Mouse (Mus musculus) embryonic facial prominence, embryonic 11.5 days (tissue): ENCODE measurements at regions not wholly inside any gene's neighbourhood (a gene's known extent, or its start where the extent isn't known, plus 50 kb on each side); places are given as distances from the start of the nearest gene placed in this dataset.

Source experiments
- ATAC-seq: fragments of 200-750 bp; cut with Nextera tagmentation; replicated peaks from 2 replicates; pipeline ENCODE4 v1.8.0; 2017; ENCODE audit warnings: low read depth; ENCODE audit not compliant: insufficient number of reproducible peaks, low FRiP score, low TSS enrichment
- DNase-seq: peaks from one replicate; pipeline ENCODE4 v3.0.0-alpha.2; 2015; ENCODE audit warnings: low spot score
- H3K27ac ChIP-seq: fragments of 300-500 bp; sonication (generic); replicated peaks from 2 replicates; pipeline ENCODE4 v1.5.1; 2014; ENCODE audit warnings: mild to moderate bottlenecking, low read depth, low read length, control low read depth
- H3K27me3 ChIP-seq: fragments of 300-500 bp; sonication (generic); 2 replicates; pipeline ENCODE4 v1.6.1; 2014; ENCODE audit warnings: mild to moderate bottlenecking, low read length, moderate library complexity, mixed read lengths; ENCODE audit not compliant: control insufficient read depth, insufficient read depth
- H3K36me3 ChIP-seq: fragments of 300-500 bp; sonication (generic); replicated peaks from 2 replicates; pipeline ENCODE4 v1.6.1; 2014; ENCODE audit warnings: low read depth, mild to moderate bottlenecking, low read length, moderate library complexity, mixed read lengths; ENCODE audit not compliant: control insufficient read depth, insufficient read depth
- H3K4me1 ChIP-seq: fragments of 300-500 bp; sonication (generic); 2 replicates; pipeline ENCODE4 v1.6.1; 2014; ENCODE audit warnings: low read length, mixed read lengths; ENCODE audit not compliant: control insufficient read depth, insufficient read depth
- H3K4me2 ChIP-seq: fragments of 300-500 bp; sonication (generic); 2 replicates; pipeline ENCODE4 v1.6.1; 2014; ENCODE audit warnings: low read depth, mild to moderate bottlenecking, control low read depth, low read length, moderate library complexity
- H3K4me3 ChIP-seq: fragments of 300-500 bp; sonication (generic); 2 replicates; pipeline ENCODE4 v1.5.1; 2014; ENCODE audit warnings: low read depth, low read length, control low read depth
- H3K9ac ChIP-seq: fragments of 300-500 bp; sonication (generic); replicated peaks from 2 replicates; pipeline ENCODE4 v1.6.1; 2014; ENCODE audit warnings: mild to moderate bottlenecking, control low read depth, low read length
- H3K9me3 ChIP-seq: fragments of 300-500 bp; sonication (generic); replicated peaks from 2 replicates; pipeline ENCODE4 v1.6.1; 2016; ENCODE audit warnings: mild to moderate bottlenecking, low read length, inconsistent platforms, mixed read lengths; ENCODE audit not compliant: control insufficient read depth
- WGBS: fragments of 180-500 bp; shearing (Covaris S2); extraction: QIAGEN DNeasy Blood & Tissue Kit; methylation state at CpG from one replicate; pipeline ENCODE4 v1.1.7; 2014; 5-methylcytosine and 5-hydroxymethylcytosine counted together

GRCm38 (mm10) chr7:133311116-133311801 is 187.1 kb upstream of the Ctbp2 start:
- H3K4me1 ChIP-seq = no peaks in the 10 kb centered on the region
- no peak for DNase-seq
- H3K36me3 ChIP-seq = no peaks in the 10 kb centered on the region
- no peaks in the 10 kb centered on the region for H3K27me3 ChIP-seq
- 45% methylated on average over 9 of the region's 9 CpGs for WGBS
- H3K27ac ChIP-seq = no peak overlapping the region
- no peak overlapping the region for H3K4me3 ChIP-seq
- no peaks in the 10 kb centered on the region for H3K9me3 ChIP-seq
- H3K9ac ChIP-seq = no peak overlapping the region
- no peak overlapping the region for H3K4me2 ChIP-seq
- no peak for ATAC-seq

GRCm38 (mm10) chr7:133304461-133304860 is 180.3 kb upstream of the Ctbp2 start:
- no peak for DNase-seq
- Histone ChIP-seq H3K27ac (no peak overlapping the region), H3K27me3 (no peaks in the 10 kb centered on the region), H3K4me1 (no peaks in the 10 kb centered on the region), H3K4me3 (no peak overlapping the region), H3K36me3 (no peaks in the 10 kb centered on the region), H3K9ac (no peak overlapping the region), H3K4me2 (no peak overlapping the region), H3K9me3 (no peaks in the 10 kb centered on the region)
- no peak for ATAC-seq
- 74% methylated on average over 5 of the region's 5 CpGs for WGBS

DNA sequence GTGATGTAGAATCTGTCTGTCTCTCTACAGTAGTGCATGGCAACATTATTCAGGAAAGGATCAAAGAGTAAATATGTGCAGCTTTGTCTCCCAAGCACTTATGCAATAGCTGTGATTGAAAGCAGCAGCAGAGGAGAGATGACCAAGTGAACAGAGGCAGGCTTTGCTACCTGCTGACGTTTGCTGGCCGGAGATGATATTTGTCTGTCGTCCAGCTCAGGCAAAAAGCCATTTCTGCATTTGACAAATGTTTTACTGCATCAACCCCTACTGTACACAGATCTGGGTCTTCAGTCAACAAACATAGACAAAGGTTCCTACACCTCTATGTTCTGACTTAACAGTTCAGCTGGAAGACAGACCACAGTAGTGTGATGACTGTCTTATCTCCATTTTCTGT is 166.3 kb upstream of the Ctbp2 start:
- no peaks in the 10 kb centered on the region for H3K27me3 ChIP-seq
- no peaks in the 10 kb centered on the region for H3K36me3 ChIP-seq
- no peak overlapping the region for H3K4me3 ChIP-seq
- WGBS = 91% methylated on average over 3 of the region's 3 CpGs
- no peak overlapping the region for H3K27ac ChIP-seq
- no peak for DNase-seq
- H3K9ac ChIP-seq = no peak overlapping the region
- H3K4me2 ChIP-seq = no peak overlapping the region
- H3K9me3 ChIP-seq = no peaks in the 10 kb centered on the region
- no peak for ATAC-seq
- H3K4me1 ChIP-seq = no peaks in the 10 kb centered on the region

DNA sequence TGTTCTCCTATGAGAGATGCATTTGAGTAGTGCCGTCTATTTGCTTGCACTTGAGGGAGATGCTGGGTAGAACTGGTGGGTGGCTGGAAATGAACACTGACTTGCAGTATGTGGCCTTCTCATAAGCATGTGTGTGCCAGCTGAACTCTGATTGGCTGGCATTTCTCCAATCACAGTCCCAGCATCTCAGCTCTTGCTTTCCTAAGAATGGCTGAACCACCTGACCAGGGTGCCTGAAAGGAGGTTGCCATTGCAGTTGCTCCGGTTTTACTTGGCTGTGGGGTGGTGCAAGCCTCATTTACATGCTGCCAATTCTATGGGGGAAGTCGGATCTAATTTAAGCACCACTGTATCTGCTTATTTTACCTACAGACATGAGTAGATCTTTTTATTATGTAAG is 164.1 kb upstream of the Ctbp2 start:
- Histone ChIP-seq H3K4me2 (no peak overlapping the region), H3K27me3 (no peaks in the 10 kb centered on the region), H3K4me3 (no peak overlapping the region), H3K9ac (no peak overlapping the region), H3K36me3 (no peaks in the 10 kb centered on the region), H3K27ac (no peak overlapping the region), H3K9me3 (no peaks in the 10 kb centered on the region), H3K4me1 (no peaks in the 10 kb centered on the region)
- WGBS = 72% methylated on average over 3 of the region's 3 CpGs
- DNase-seq (no peak), ATAC-seq (no peak)

GRCm38 (mm10) chr7:133286836-133287235 is 162.7 kb upstream of the Ctbp2 start:
- Histone ChIP-seq H3K27me3 (no peaks in the 10 kb centered on the region), H3K27ac (no peak overlapping the region)
- WGBS = 80% methylated on average over 7 of the region's 7 CpGs

DNA sequence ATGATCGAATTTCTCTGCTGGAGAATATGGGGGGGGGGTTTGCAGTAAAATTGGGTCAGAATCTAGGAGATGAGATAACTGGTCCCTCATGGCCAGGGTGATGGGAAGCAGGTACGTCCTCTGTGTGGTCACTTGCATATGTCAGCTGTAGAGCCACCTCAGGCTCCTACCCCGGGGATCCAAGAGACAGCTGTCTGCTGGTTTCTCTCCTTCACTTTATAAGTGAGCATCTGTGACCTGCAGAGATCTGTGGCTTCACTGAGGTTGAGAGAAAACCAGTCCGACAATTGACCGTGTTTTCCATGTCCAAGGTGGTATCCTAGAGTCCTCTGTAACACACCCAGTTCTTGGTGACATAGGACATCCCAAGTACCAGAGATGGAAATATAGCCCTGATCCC is 162.1 kb upstream of the Ctbp2 start:
- Histone ChIP-seq H3K9ac (no peak overlapping the region), H3K27me3 (no peaks in the 10 kb centered on the region), H3K27ac (no peak overlapping the region), H3K9me3 (no peaks in the 10 kb centered on the region), H3K4me3 (no peak overlapping the region), H3K36me3 (no peaks in the 10 kb centered on the region), H3K4me2 (no peak overlapping the region), H3K4me1 (no peaks in the 10 kb centered on the region)
- WGBS = 87% methylated on average over 5 of the region's 5 CpGs
- DNase-seq (no peak), ATAC-seq (no peak)

More at GRCm38 (mm10) chr7:133286836-133287235, 162.7 kb upstream of the Ctbp2 start:
- Histone ChIP-seq H3K4me3 (no peak overlapping the region), H3K9ac (no peak overlapping the region), H3K9me3 (no peaks in the 10 kb centered on the region), H3K4me2 (no peak overlapping the region), H3K36me3 (no peaks in the 10 kb centered on the region), H3K4me1 (no peaks in the 10 kb centered on the region)
- ATAC-seq (no peak), DNase-seq (no peak)

DNA sequence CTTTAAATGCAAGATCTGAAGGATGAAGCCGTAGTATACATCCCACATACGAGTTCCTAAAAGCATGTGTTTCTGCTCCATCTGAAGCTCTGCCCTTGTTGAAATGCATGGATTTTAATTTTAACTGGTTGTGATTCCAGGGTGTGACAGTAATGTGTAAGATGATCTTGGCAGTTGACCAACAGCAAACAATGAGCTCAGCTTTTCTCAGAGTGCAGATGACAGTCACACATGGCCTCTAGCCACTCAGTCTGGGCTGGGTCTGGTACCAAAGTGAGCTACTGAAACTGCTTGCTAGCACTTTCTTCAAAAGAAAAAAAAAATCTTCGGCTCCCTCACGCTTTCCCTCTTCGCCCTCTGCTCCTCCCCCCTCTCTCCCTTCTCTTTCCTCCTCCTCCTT is 138.0 kb upstream of the Ctbp2 start:
- WGBS = 69% methylated on average over 5 of the region's 5 CpGs
- no peaks in the 10 kb centered on the region for H3K9me3 ChIP-seq
- no peak overlapping the region for H3K4me3 ChIP-seq
- no peak overlapping the region for H3K4me2 ChIP-seq
- no peaks in the 10 kb centered on the region for H3K36me3 ChIP-seq
- no peak overlapping the region for H3K9ac ChIP-seq
- no peaks in the 10 kb centered on the region for H3K27me3 ChIP-seq
- no peak for ATAC-seq
- DNase-seq = no peak
- no peak overlapping the region for H3K27ac ChIP-seq
- H3K4me1 ChIP-seq = no peaks in the 10 kb centered on the region

GRCm38 (mm10) chr7:133259143-133259542 is 135.0 kb upstream of the Ctbp2 start:
- Histone ChIP-seq H3K9ac (no peak overlapping the region), H3K36me3 (no peaks in the 10 kb centered on the region), H3K27ac (no peak overlapping the region), H3K9me3 (no peaks in the 10 kb centered on the region), H3K27me3 (no peaks in the 10 kb centered on the region), H3K4me1 (no peaks in the 10 kb centered on the region), H3K4me2 (no peak overlapping the region), H3K4me3 (no peak overlapping the region)
- DNase-seq = no peak
- 82% methylated on average over 7 of the region's 7 CpGs for WGBS
- ATAC-seq = no peak
